Mouse (Mus musculus) kidney, embryonic 14.5 days (tissue): ENCODE results near the gene Acss3. TPM values are rescaled to one million over a fixed set of nuclear protein-coding genes. Genes with fewer than 3 reads are reported as not detected.

ENCODE experiments used
- ATAC-seq: fragments of 200-750 bp; cut with Nextera tagmentation; 2 replicates; pipeline ENCODE4 v1.8.0; 2017; ENCODE audit warnings: moderate number of reproducible peaks, mild to moderate bottlenecking, moderate TSS enrichment, moderate library complexity; ENCODE audit not compliant: low FRiP score, low TSS enrichment
- H3K27ac ChIP-seq: fragments of 300-500 bp; sonication (generic); 2 replicates; pipeline ENCODE4 v1.5.1; 2014; ENCODE audit warnings: low read depth, mild to moderate bottlenecking, low read length, moderate library complexity, mixed read lengths
- H3K27me3 ChIP-seq: fragments of 300-500 bp; sonication (generic); 2 replicates; pipeline ENCODE4 v1.6.1; 2014; ENCODE audit warnings: mild to moderate bottlenecking, low read length; ENCODE audit not compliant: control insufficient read depth, insufficient read depth
- H3K36me3 ChIP-seq: fragments of 300-500 bp; sonication (generic); 2 replicates; pipeline ENCODE4 v1.6.1; 2014; ENCODE audit warnings: low read length, mixed read lengths; ENCODE audit not compliant: control insufficient read depth, insufficient read depth
- H3K4me1 ChIP-seq: fragments of 300-500 bp; sonication (generic); 2 replicates; pipeline ENCODE4 v1.6.1; 2014; ENCODE audit warnings: low read length, mixed read lengths; ENCODE audit not compliant: control insufficient read depth, insufficient read depth
- H3K4me2 ChIP-seq: fragments of 300-500 bp; sonication (generic); replicated peaks from 2 replicates; pipeline ENCODE4 v1.6.1; 2014; ENCODE audit warnings: low read depth, mild to moderate bottlenecking, low read length
- H3K4me3 ChIP-seq: fragments of 300-500 bp; sonication (generic); 2 replicates; pipeline ENCODE4 v1.5.1; 2014; ENCODE audit warnings: mild to moderate bottlenecking, low read length
- H3K9ac ChIP-seq: fragments of 300-500 bp; sonication (generic); 2 replicates; pipeline ENCODE4 v1.6.1; 2014; ENCODE audit warnings: low read depth, mild to moderate bottlenecking, low read length, moderate library complexity
- H3K9me3 ChIP-seq: fragments of 300-500 bp; sonication (generic); 2 replicates; pipeline ENCODE4 v1.6.1; 2016; ENCODE audit warnings: low read length; ENCODE audit not compliant: control insufficient read depth
- WGBS: fragments of 180-500 bp; shearing (Covaris S2); extraction: QIAGEN DNeasy Blood & Tissue Kit; methylation state at CpG from one replicate; pipeline ENCODE4 v1.1.7; 2014; 5-methylcytosine and 5-hydroxymethylcytosine counted together
- polyA plus RNA-seq: library from polyadenylated mRNA; unstranded; fragments of >200 nt; fragmentation: Nextera tagmentation; extraction: Ambion mirVana; gene quantifications from 2 replicates; pipeline ENCODE4 v1.2.1, GENCODE M21; 2014

Gene Acss3
- polyA plus RNA-seq, 1 experiment from 2014 or later = 3.4 TPM

DNA sequence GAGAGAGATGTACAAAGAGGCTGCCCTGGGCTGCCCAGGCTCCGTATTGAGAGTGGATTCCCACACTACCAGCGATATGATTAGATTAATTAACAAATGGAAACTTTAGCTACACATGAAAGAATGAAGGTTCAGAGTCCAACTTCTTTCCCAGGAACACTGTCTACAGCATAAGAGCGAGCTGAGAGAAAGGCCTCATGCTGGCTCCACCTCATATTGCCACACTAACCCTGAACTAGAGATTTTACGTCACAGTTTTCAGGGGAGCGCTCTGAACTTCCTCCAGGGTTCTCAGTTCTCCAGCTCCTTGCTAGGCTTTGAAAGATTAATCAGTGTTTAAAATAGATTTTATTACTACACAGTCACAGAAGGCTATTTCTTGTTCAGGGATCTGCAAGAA lies 182.1 kb downstream of the Acss3 start:
- WGBS = 77% methylated on average over 5 of the region's 5 CpGs
- no peak for ATAC-seq
- no peaks in the 10 kb centered on the region for H3K27me3 ChIP-seq
- no peaks in the 10 kb centered on the region for H3K36me3 ChIP-seq
- H3K9ac ChIP-seq = no peak overlapping the region
- H3K4me2 ChIP-seq = no peak overlapping the region
- no peak overlapping the region for H3K4me3 ChIP-seq
- no peak overlapping the region for H3K27ac ChIP-seq
- no peaks in the 10 kb centered on the region for H3K9me3 ChIP-seq
- no peaks in the 10 kb centered on the region for H3K4me1 ChIP-seq

GRCm38 (mm10) chr10:106939441-106939840 lies 184.0 kb downstream of the Acss3 start:
- no peaks in the 10 kb centered on the region for H3K9me3 ChIP-seq
- H3K36me3 ChIP-seq = no peaks in the 10 kb centered on the region
- no peak overlapping the region for H3K27ac ChIP-seq
- no peak overlapping the region for H3K4me2 ChIP-seq
- ATAC-seq = no peak
- H3K27me3 ChIP-seq = no peaks in the 10 kb centered on the region
- no peaks in the 10 kb centered on the region for H3K4me1 ChIP-seq
- 69% methylated on average over 1 of the region's 1 CpGs for WGBS
- H3K9ac ChIP-seq = no peak overlapping the region
- H3K4me3 ChIP-seq = no peak overlapping the region

DNA sequence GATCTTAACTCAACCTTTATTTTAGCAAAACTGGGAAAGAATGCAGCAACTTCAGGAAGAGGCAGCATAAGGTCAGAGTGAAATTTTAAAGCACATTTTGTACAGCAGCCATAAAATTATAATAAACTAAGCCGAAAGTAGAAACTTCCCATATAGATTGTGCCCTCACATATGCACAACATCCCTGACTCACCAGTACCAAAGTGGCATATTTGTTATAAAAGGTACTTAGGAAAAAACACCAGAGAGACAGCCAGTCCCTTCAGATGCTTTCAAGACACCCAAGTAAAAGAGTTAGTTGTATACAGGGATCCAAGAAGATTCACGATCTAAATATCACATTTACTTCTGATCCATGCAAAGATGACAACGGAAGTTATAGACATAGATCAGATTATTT lies 184.6 kb downstream of the Acss3 start:
- no peak overlapping the region for H3K4me2 ChIP-seq
- no peak overlapping the region for H3K27ac ChIP-seq
- no peak for ATAC-seq
- no peak overlapping the region for H3K4me3 ChIP-seq
- 88% methylated on average over 3 of the region's 3 CpGs for WGBS
- no peaks in the 10 kb centered on the region for H3K36me3 ChIP-seq
- H3K4me1 ChIP-seq = no peaks in the 10 kb centered on the region
- H3K27me3 ChIP-seq = no peaks in the 10 kb centered on the region
- no peak overlapping the region for H3K9ac ChIP-seq
- H3K9me3 ChIP-seq = no peaks in the 10 kb centered on the region

GRCm38 (mm10) chr10:106936996-106937395 lies 186.5 kb downstream of the Acss3 start:
- H3K9me3 ChIP-seq = no peaks in the 10 kb centered on the region
- H3K4me1 ChIP-seq = no peaks in the 10 kb centered on the region
- no peak overlapping the region for H3K4me3 ChIP-seq
- H3K36me3 ChIP-seq = no peaks in the 10 kb centered on the region
- H3K27me3 ChIP-seq = no peaks in the 10 kb centered on the region
- H3K9ac ChIP-seq = no peak overlapping the region
- H3K4me2 ChIP-seq = no peak overlapping the region
- 91% methylated on average over 7 of the region's 7 CpGs for WGBS
- H3K27ac ChIP-seq = no peak overlapping the region
- ATAC-seq = no peak

DNA sequence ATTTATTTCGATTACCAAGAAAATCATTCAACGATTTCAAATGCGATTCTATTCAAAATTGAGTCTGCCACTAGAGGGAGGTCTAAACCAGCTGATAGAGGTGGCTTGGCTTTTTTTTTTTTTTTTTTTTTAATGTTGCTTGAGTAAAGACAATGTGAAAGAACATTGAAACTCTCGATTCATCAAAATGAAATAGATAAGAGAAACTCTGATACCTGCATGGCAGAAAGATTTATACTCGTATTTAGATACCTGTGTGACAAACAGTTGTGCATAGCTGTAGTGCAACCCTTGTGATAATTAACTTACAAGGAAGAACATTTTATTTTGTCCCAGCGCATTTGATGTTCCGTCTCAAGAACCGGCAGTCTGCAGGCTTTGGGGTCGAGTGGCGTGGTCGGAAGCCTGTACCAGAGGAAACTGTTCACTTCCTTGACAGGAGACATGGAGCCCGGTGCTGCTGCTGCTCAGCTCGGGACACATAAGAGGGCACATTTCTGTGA lies 190.8 kb downstream of the Acss3 start:
- Histone ChIP-seq H3K4me3 (peak overlapping the region; percentile 23), H3K27me3 (no peaks in the 10 kb centered on the region), H3K9me3 (no peaks in the 10 kb centered on the region), H3K4me2 (peak overlapping the region; percentile 38), H3K36me3 (no peaks in the 10 kb centered on the region), H3K4me1 (no peaks in the 10 kb centered on the region), H3K9ac (peak overlapping the region; percentile 31; the same call in 1 of the 2 replicates), H3K27ac (no peak overlapping the region)
- ATAC-seq = no peak; the same call in 1 of the 2 replicates
- 30% methylated on average over 13 of the region's 13 CpGs for WGBS

DNA sequence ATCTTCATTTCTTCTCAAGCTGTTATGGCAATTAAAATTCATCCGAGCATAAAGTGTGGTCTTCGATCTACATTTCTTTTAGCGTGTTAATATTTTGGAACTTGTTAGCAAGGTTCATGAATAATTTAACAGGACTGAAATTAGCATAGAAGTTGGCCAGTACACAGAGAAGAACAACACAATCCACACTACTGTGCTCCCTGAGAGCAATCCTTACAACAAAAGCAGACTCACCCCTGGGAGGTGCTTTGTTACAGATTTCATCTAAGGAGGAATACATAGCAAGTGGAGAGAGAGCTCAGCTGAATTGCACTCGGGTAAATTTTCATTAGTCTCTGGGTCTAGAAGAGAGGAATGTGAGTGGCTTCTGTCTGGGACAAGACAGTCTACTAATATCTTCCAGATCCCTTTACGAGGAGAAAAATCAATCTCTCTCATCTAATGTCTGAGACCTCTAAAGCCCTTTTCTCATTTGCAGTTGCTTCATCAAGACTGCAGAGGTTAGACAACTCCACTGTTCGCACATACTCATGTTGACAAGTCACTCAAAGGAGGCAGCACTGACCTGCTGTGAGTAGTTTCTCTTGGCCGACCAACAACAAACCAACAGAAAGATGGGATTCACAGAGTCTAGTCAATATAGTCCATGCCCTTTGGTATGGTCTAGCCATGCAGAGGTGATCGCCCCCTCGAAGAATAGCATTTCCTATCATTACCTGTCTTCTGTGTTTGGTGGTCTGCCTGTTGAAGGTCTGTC lies 194.7 kb downstream of the Acss3 start:
- no peaks in the 10 kb centered on the region for H3K4me1 ChIP-seq
- H3K27ac ChIP-seq = no peak overlapping the region
- H3K9me3 ChIP-seq = no peaks in the 10 kb centered on the region
- WGBS = 83% methylated on average over 9 of the region's 9 CpGs
- H3K27me3 ChIP-seq = no peaks in the 10 kb centered on the region
- H3K36me3 ChIP-seq = no peaks in the 10 kb centered on the region
- ATAC-seq = no peak
- H3K9ac ChIP-seq = no peak overlapping the region
- no peak overlapping the region for H3K4me2 ChIP-seq
- H3K4me3 ChIP-seq = no peak overlapping the region

DNA sequence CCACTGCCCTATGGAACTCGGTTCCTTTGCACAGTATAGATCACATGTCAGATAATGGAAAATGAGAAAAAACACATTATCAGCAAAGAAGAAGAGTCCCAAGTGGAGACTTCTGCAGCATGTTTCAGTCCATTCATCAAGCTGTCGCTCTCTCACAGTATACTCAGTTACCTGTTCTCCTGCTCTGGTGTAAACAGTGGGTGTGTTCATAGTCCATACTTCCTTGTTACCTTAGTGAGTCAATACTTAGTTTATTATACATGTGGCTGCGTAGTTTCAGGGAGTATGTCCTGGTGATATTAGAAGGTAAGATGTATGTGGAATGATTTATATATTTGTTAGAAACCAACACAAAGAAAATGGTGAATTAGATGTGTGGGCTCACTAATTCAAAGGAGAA lies 198.7 kb downstream of the Acss3 start:
- 87% methylated on average over 3 of the region's 3 CpGs for WGBS
- ATAC-seq = no peak

GRCm38 (mm10) chr10:106924334-106924733 lies 199.1 kb downstream of the Acss3 start:
- H3K9ac ChIP-seq = no peak overlapping the region
- H3K9me3 ChIP-seq = no peaks in the 10 kb centered on the region
- ATAC-seq = no peak
- no peak overlapping the region for H3K27ac ChIP-seq
- no peaks in the 10 kb centered on the region for H3K4me1 ChIP-seq
- no peak overlapping the region for H3K4me3 ChIP-seq
- 92% methylated on average over 5 of the region's 5 CpGs for WGBS
- no peaks in the 10 kb centered on the region for H3K36me3 ChIP-seq
- no peak overlapping the region for H3K4me2 ChIP-seq
- no peaks in the 10 kb centered on the region for H3K27me3 ChIP-seq

More for the DNA sequence above, 198.7 kb downstream of the Acss3 start:
- no peak overlapping the region for H3K27ac ChIP-seq
- H3K4me1 ChIP-seq = no peaks in the 10 kb centered on the region
- H3K4me2 ChIP-seq = no peak overlapping the region
- H3K9ac ChIP-seq = no peak overlapping the region
- H3K4me3 ChIP-seq = no peak overlapping the region
- H3K9me3 ChIP-seq = no peaks in the 10 kb centered on the region
- no peaks in the 10 kb centered on the region for H3K36me3 ChIP-seq
- H3K27me3 ChIP-seq = no peaks in the 10 kb centered on the region

DNA sequence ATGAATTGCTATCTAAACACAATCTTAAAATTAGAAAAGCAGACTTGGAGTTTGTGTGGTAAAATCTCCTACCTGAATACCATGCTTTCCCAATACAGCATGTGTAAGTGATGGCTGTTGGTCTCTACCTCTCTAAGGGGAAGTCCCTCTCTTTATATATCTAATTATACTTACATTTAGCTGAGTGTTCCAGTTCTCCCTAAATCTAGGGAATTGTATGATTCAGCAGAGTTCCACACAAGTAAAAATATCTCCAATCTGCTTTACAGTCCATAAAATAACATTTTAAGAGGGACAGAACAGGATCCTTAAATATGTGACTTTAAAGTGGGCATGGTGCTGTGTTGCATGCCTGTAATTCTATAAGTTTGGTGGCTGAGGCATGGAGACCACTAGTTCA lies 208.6 kb downstream of the Acss3 start:
- Histone ChIP-seq H3K9me3 (no peaks in the 10 kb centered on the region), H3K27me3 (no peaks in the 10 kb centered on the region), H3K4me1 (no peaks in the 10 kb centered on the region), H3K36me3 (no peaks in the 10 kb centered on the region), H3K4me2 (no peak overlapping the region), H3K4me3 (no peak overlapping the region), H3K9ac (no peak overlapping the region), H3K27ac (no peak overlapping the region)
- ATAC-seq = no peak
